Mouse (Mus musculus) limb, embryonic 12.5 days (tissue): ENCODE data around the gene Fezf2. TPM values are rescaled to one million over a fixed set of nuclear protein-coding genes. Genes with fewer than 3 reads are reported as not detected.

ENCODE experiments used
- ATAC-seq: fragments of 200-750 bp; cut with Nextera tagmentation; 2 replicates; pipeline ENCODE4 v1.8.0; 2017; ENCODE audit warnings: low read depth, moderate TSS enrichment; ENCODE audit not compliant: insufficient number of reproducible peaks, insufficient read depth, low FRiP score, low TSS enrichment
- H3K27ac ChIP-seq: fragments of 300-500 bp; sonication (generic); 2 replicates; pipeline ENCODE4 v1.5.1; 2016; ENCODE audit warnings: mild to moderate bottlenecking, moderate library complexity
- H3K27me3 ChIP-seq: fragments of 300-500 bp; sonication (generic); 2 replicates; pipeline ENCODE4 v1.6.1; 2016; ENCODE audit warnings: mild to moderate bottlenecking, moderate library complexity
- H3K36me3 ChIP-seq: fragments of 300-500 bp; sonication (generic); 2 replicates; pipeline ENCODE4 v1.6.1; 2016; ENCODE audit warnings: mild to moderate bottlenecking, moderate library complexity
- H3K4me1 ChIP-seq: fragments of 300-500 bp; sonication (generic); replicated peaks from 2 replicates; pipeline ENCODE4 v1.6.1; 2016
- H3K4me2 ChIP-seq: fragments of 300-500 bp; sonication (generic); 2 replicates; pipeline ENCODE4 v1.6.1; 2016; ENCODE audit warnings: mild to moderate bottlenecking, moderate library complexity
- H3K4me3 ChIP-seq: fragments of 300-500 bp; sonication (generic); replicated peaks from 2 replicates; pipeline ENCODE4 v1.5.1; 2016; ENCODE audit warnings: mild to moderate bottlenecking
- H3K9ac ChIP-seq: fragments of 300-500 bp; sonication (generic); replicated peaks from 2 replicates; pipeline ENCODE4 v1.6.1; 2016; ENCODE audit warnings: mild to moderate bottlenecking, moderate library complexity
- H3K9me3 ChIP-seq: fragments of 300-500 bp; sonication (generic); 2 replicates; pipeline ENCODE4 v1.6.1; 2016; ENCODE audit warnings: mild to moderate bottlenecking, moderate library complexity
- WGBS: fragments of 180-500 bp; shearing (Covaris S2); methylation state at CpG from one replicate; pipeline ENCODE4 v1.1.7; 2016; 5-methylcytosine and 5-hydroxymethylcytosine counted together
- polyA plus RNA-seq: library from polyadenylated mRNA; unstranded; fragments of >200 nt; fragmentation: Nextera tagmentation; extraction: Ambion mirVana; gene quantifications from 2 replicates; pipeline ENCODE4 v1.2.1, GENCODE M21; 2016

Fezf2 gene
- polyA plus RNA-seq, 1 experiment from 2014 or later, result 0.33 TPM

DNA sequence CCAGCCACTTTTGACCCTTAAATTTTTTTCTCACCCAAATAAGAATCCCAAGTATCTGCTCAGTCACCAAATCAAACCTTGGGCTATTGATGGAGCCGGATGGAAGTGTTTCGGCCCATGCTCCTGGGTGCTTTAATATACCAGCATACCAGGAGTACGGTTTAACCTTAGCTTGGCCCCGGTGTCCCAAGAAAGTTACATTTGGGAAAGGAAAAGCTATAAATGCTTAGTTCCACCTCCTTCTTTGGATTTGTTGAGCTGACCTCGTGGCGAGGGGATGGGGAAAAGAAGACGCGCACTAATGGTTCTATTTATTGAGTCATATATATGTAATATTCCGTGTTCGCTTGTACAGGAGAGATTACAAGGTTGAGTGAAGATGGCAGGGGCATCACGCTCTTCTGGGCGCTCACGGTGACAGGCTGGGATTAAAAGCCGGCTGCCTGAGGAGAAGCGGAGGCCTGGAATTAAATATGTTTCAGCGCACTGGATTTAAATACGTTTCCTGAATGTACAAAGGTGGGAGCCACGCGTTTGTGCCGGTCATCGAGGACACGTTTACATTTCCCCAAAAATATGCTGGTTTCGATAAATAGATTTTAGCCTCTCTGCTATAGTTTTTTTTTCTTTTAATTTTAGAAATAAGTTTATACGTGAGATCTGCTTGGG lies 6.1 kb downstream of the Fezf2 start:
- Histone ChIP-seq H3K9me3 (no peaks in the 10 kb centered on the region), H3K4me2 (no peak overlapping the region), H3K4me1 (peaks cover 34% of the 10 kb centered on the region), H3K27me3 (peaks cover 97% of the 10 kb centered on the region), H3K9ac (no peak overlapping the region), H3K27ac (no peak overlapping the region), H3K4me3 (no peak overlapping the region), H3K36me3 (no peaks in the 10 kb centered on the region)
- ATAC-seq, result no peak
- WGBS, result under 1% methylated on average over 24 of the region's 24 CpGs

DNA sequence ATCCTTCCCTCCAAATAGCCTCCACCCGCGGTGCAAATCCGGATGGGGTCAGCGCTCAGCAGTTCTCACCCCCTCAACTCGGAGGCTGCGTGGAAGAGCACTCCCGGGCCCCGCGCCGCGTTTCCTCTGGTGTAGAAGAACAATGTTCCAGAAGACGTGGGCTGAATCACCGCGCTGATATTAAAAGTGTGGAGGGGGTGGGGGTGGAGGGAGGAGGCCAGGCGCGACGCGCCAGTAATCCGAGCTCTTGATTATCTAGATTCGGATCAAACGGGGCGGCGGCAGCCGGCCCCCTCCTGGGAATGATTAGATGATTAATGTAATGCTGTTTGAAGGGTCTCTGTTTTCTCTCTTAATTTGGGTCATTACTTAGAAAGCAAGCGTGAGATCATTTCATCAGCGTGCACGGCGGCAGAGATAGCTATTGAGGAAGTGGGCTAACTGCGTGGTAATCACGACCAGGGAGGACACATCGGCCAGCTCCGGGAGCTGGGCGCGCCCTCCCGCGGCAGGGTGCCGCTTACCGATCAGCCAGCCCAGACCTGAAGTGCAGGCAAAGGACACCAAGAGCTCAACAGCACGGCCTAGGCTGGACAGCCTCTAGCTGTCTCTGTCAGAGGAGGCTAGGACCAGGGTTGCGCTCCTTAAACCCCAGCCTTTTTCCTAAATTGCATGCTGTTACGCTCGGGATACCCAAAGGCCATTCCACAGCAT lies 6.8 kb downstream of the Fezf2 start:
- no peak for ATAC-seq
- H3K4me3 ChIP-seq, result no peak overlapping the region
- H3K27me3 ChIP-seq, result peaks cover 97% of the 10 kb centered on the region
- H3K9me3 ChIP-seq, result no peaks in the 10 kb centered on the region
- H3K4me2 ChIP-seq, result 0 out of 2 replicates have a peak overlapping the region, but pooled peaks have one; percentile 2
- under 1% methylated on average over 42 of the region's 42 CpGs for WGBS
- H3K9ac ChIP-seq, result no peak overlapping the region
- H3K36me3 ChIP-seq, result no peaks in the 10 kb centered on the region
- H3K27ac ChIP-seq, result no peak overlapping the region
- peaks cover 27% of the 10 kb centered on the region for H3K4me1 ChIP-seq

DNA sequence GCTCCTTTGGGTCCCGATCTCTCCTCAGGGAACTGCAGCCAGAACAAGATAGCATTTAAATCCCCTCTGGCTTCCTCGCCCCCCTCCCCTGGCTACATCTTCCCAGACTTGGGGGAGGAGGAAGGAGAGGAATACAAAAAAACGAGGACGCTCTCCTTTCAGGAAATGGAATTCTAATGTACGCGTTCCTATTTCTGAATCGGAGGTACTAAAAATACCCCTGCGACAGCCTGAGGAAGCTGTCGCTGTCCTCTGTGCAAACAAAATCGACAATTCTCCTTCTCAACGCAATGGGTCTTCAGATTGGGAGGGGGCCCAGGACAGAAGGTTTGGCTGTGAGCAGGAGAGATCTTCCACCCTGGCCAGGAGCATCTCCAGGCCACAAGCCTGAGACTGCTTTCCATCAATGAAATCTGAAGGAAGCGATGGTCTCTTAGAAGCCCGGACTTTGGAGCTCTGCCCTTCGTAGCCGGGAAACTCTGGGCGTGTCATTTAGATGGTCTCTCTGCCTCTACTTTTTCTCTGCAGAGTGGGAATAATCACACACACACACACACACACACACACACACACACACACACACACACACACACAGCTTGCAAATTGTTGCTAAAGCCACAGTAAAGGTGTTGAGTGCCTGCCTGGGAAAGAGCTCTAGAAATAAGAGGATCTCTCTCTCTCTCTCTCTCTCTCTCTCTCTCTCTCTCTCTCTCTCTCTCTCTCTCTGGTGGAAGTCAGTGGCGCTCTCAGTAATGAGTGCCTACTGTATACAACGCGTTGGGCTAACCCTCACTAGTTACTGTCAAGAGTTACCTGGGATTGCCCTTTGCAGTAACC lies 7.5 kb downstream of the Fezf2 start:
- 1% methylated on average over 19 of the region's 19 CpGs for WGBS
- Histone ChIP-seq H3K27ac (no peak overlapping the region), H3K4me3 (no peak overlapping the region), H3K9me3 (no peaks in the 10 kb centered on the region), H3K36me3 (no peaks in the 10 kb centered on the region), H3K4me2 (no peak overlapping the region), H3K27me3 (peaks cover 97% of the 10 kb centered on the region), H3K9ac (no peak overlapping the region), H3K4me1 (peaks cover 19% of the 10 kb centered on the region)
- no peak for ATAC-seq

DNA sequence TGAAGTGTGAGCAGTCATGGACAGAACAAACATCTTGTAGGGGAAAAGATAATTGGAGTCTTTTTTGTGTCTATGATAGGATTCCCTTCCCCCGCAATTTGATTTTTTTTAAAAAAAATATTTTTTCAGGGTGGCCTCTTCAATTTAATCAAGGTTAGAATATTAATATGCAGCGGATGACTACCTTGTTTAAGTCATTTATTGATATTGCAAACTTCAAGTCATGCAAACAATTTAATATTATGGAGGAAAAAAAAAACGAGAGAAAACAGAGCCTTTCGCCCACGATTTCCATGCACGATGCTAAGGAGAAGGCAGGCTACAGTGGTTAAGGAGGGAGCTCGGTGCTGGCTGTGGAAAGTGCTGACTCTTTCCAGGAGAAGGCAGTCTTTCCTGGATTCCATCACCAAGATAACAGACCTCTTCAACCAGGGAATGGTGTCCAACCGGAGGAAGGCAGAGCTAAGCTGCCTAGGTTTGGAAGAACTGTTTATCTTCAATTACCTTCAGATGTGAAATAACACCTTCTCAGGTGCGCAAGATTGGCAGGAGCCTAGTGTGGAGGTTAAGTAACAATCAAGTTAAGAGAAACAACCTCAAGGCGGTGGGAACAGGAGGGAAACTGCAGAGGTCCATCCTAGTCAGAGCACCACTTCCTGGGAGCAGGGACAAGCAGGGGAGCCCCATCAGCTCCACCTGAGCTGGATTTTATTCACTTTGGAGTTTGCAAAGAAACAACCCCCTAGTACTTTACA lies 9.0 kb downstream of the Fezf2 start:
- no peak for ATAC-seq
- Histone ChIP-seq H3K27me3 (peaks cover 97% of the 10 kb centered on the region), H3K9ac (no peak overlapping the region), H3K4me1 (peaks cover 7% of the 10 kb centered on the region; the same call in 1 of the 2 replicates), H3K4me3 (no peak overlapping the region), H3K36me3 (no peaks in the 10 kb centered on the region), H3K4me2 (no peak overlapping the region), H3K9me3 (no peaks in the 10 kb centered on the region), H3K27ac (no peak overlapping the region)
- WGBS, result 2% methylated on average over 10 of the region's 10 CpGs

DNA sequence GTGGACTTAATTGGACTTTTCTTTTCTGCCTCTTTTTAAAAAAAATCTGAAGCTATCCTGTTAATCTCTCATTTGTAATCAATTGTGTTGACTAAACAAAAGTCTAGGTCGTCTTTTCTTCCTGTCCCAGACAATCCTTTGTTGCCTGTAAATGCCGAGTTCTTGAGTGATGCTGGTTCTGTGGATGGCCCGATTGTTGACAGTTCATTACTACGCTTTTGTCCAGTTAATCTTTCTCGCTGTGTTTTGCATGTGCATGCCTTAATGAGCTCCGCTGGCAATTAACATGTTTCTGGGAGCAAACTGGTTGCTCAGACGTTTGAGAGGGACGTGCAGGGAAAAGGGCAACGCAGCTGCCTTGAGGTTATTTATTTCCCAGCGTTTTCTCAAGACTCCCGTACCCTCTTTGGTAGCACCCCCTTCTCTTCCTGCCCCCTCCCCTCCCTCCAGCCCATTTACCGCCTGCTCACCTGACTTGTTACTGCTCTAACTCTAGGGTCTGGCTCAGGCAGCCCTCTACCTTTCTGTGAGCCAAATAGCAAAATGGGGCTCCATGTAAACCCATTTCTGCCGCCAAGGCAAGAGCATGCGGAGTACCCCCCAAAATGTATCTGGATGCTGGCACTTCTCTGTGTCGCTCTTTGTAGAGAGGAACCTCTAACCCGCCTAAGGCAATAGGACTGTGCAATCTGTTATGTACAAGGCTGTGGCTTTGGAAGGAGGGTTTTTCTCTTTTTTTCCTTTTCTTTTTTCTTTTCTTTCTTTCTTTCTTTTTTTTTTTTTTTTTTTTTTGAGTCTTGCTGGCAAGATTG lies 9.8 kb downstream of the Fezf2 start:
- Histone ChIP-seq H3K36me3 (no peaks in the 10 kb centered on the region), H3K27me3 (peaks cover 97% of the 10 kb centered on the region), H3K4me3 (no peak overlapping the region), H3K9ac (no peak overlapping the region), H3K9me3 (no peaks in the 10 kb centered on the region), H3K4me2 (no peak overlapping the region), H3K4me1 (peaks cover 7% of the 10 kb centered on the region; the same call in 1 of the 2 replicates), H3K27ac (no peak overlapping the region)
- WGBS, result 2% methylated on average over 16 of the region's 16 CpGs
- no peak for ATAC-seq

DNA sequence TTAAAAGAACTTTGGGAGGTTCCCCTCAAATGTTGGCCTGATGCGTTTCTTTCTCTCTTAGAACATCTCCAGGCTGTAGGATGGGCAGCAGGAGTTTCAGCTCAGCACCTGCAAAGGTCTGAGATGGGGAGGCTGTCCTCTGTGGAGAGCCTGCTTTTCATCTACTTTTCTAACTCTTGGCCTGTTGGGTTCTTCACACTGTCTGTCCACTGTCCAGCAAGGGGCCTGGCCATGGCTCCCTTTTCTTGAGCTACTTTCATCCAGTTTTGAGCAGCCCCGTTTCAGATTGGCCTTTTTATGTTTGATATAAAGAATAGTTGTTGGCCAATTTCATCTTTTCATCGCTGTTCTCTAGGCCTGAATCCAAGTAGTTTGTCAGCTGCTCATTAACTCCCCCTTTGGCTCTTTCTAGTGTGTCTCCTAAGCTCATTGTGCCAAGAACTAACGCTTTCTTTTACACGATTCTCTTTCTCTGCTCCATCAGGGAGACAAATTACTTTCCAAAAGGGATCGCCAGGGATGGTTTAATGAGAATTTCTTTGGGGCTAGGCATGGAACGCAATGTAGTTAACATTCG lies 10.5 kb downstream of the Fezf2 start:
- H3K4me1 ChIP-seq, result peaks cover 7% of the 10 kb centered on the region; the same call in 1 of the 2 replicates
- H3K9me3 ChIP-seq, result no peaks in the 10 kb centered on the region
- no peak overlapping the region for H3K4me2 ChIP-seq
- H3K27me3 ChIP-seq, result peaks cover 92% of the 10 kb centered on the region
- 8% methylated on average over 8 of the region's 8 CpGs for WGBS
- no peak overlapping the region for H3K4me3 ChIP-seq
- no peak overlapping the region for H3K27ac ChIP-seq
- no peaks in the 10 kb centered on the region for H3K36me3 ChIP-seq
- no peak for ATAC-seq
- H3K9ac ChIP-seq, result no peak overlapping the region

DNA sequence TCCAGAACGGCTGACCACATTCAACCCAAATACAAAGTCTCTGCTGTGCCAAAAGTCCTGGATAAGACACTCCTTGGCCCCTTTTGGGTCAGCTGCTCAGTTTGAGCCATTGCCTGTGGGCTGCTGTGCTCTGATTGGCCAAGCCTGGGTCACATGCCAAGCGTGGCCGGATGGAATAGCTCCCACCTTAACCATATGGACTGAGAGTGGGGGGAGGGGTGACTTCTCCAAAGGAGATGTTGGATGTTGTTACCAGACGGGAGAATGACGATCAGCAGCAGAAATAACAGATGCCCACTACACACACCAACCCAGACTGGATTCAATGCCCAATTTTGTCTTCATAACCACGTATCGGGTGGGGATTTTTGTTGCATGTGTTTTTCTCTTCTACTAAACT lies 13.1 kb downstream of the Fezf2 start:
- Histone ChIP-seq H3K27me3 (peaks cover 70% of the 10 kb centered on the region), H3K4me2 (no peak overlapping the region), H3K9me3 (no peaks in the 10 kb centered on the region), H3K36me3 (no peaks in the 10 kb centered on the region), H3K27ac (no peak overlapping the region), H3K4me1 (no peaks in the 10 kb centered on the region), H3K4me3 (no peak overlapping the region), H3K9ac (no peak overlapping the region)
- no peak for ATAC-seq
- WGBS, result 39% methylated on average over 7 of the region's 7 CpGs

DNA sequence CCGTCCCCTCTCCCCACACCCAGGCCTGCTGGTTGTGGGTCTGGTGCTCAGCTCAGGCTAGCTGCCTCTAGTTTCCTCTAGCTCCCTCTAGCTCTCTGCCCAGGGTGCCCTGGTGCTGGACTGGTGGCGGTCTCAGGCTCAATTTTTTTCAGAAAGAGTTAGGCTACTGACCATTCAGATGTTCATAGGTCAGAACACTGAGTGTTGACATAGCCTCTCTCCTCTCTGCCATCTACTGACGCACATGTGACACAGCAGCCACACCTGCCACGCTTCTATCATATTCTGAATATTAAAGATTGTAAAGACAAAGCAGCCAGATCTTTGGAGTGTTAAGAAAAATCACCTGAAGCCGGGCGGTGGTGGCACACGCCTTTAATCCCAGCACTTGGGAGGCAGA lies 14.4 kb downstream of the Fezf2 start:
- Histone ChIP-seq H3K36me3 (no peaks in the 10 kb centered on the region), H3K27me3 (peaks cover 59% of the 10 kb centered on the region), H3K27ac (no peak overlapping the region), H3K4me1 (no peaks in the 10 kb centered on the region), H3K9me3 (no peaks in the 10 kb centered on the region), H3K4me3 (no peak overlapping the region), H3K4me2 (no peak overlapping the region), H3K9ac (no peak overlapping the region)
- 88% methylated on average over 7 of the region's 7 CpGs for WGBS
- no peak for ATAC-seq

DNA sequence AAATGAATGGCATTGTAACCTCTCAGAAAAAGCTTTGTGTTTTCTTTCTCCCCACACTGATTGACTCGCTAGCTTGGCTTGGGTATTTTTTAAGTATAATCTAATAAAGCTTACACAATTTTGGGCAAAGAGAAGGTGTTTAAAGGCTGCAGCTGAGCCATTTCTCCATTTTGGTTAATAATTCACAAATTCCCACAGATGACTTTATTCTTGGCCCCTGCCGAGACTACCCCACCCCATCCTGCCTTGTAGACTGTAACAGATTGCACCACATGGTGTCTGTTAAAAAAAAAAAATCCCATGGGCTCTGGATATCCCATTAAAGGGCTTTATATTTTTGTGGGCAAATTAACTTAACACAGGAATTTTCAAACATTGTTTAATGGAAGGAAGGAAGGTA lies 44.9 kb downstream of the Fezf2 start:
- H3K9ac ChIP-seq, result no peak overlapping the region
- H3K4me1 ChIP-seq, result no peaks in the 10 kb centered on the region
- WGBS, result 69% methylated on average over 2 of the region's 2 CpGs
- no peak overlapping the region for H3K27ac ChIP-seq
- H3K36me3 ChIP-seq, result no peaks in the 10 kb centered on the region
- no peaks in the 10 kb centered on the region for H3K9me3 ChIP-seq
- no peaks in the 10 kb centered on the region for H3K27me3 ChIP-seq
- no peak for ATAC-seq
- H3K4me3 ChIP-seq, result no peak overlapping the region
- no peak overlapping the region for H3K4me2 ChIP-seq

DNA sequence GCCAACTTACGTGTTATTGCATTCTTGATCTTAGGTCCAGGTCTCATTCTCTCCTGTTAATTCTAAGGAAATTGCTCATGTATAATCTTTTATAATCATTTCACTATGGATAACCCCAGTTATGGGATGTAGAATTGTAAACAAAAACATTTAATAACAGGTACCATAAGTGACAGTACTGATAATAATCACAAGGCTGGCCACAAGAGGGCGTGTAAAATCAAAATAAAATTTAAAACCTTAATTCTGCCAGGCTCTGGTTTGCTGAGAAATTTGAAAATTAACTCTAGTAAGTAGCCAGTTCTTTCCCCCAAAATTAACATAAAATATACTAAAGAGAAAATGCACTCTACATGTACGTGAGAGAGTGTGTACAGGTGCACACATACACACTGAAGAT lies 47.3 kb downstream of the Fezf2 start:
- no peak for ATAC-seq
- Histone ChIP-seq H3K36me3 (no peaks in the 10 kb centered on the region), H3K9me3 (no peaks in the 10 kb centered on the region), H3K27ac (no peak overlapping the region), H3K4me3 (no peak overlapping the region), H3K4me1 (no peaks in the 10 kb centered on the region), H3K4me2 (no peak overlapping the region), H3K9ac (no peak overlapping the region), H3K27me3 (no peaks in the 10 kb centered on the region)
- WGBS, result 68% methylated on average over 3 of the region's 3 CpGs
